Mouse (Mus musculus) embryonic facial prominence, embryonic 10.5 days (tissue): ENCODE data around the gene Gapt. TPM values are rescaled to one million over a fixed set of nuclear protein-coding genes. Genes with fewer than 3 reads are reported as not detected.
"Not testable (repeated sequence)": the region's sequence is repeated elsewhere in the genome, so short reads cannot be mapped to it uniquely, and the experiment has no call there.

Experiments used
- DNase-seq: peaks from one replicate; pipeline ENCODE4 v3.0.0-alpha.2; 2017; ENCODE audit warnings: low spot score
- H3K27ac ChIP-seq: fragments of 300-500 bp; sonication (generic); replicated peaks from 2 replicates; pipeline ENCODE4 v1.5.1; 2016; ENCODE audit warnings: mild to moderate bottlenecking
- H3K27me3 ChIP-seq: fragments of 300-500 bp; sonication (generic); replicated peaks from 2 replicates; pipeline ENCODE4 v1.6.1; 2016; ENCODE audit warnings: low read depth, mild to moderate bottlenecking; ENCODE audit not compliant: poor library complexity, severe bottlenecking
- H3K36me3 ChIP-seq: fragments of 300-500 bp; sonication (generic); replicated peaks from 2 replicates; pipeline ENCODE4 v1.6.1; 2016; ENCODE audit warnings: mild to moderate bottlenecking, moderate library complexity
- H3K4me1 ChIP-seq: fragments of 300-500 bp; sonication (generic); 2 replicates; pipeline ENCODE4 v1.6.1; 2016
- H3K4me3 ChIP-seq: fragments of 300-500 bp; sonication (generic); 2 replicates; pipeline ENCODE4 v1.5.1; 2016; ENCODE audit warnings: mild to moderate bottlenecking, moderate library complexity
- H3K9me3 ChIP-seq: fragments of 300-500 bp; sonication (generic); 2 replicates; pipeline ENCODE4 v1.6.1; 2016; ENCODE audit warnings: mild to moderate bottlenecking
- WGBS: fragments of 180-500 bp; shearing (Covaris S2); methylation state at CpG from one replicate; pipeline ENCODE4 v1.1.7; 2016; 5-methylcytosine and 5-hydroxymethylcytosine counted together
- polyA plus RNA-seq: library from polyadenylated mRNA; unstranded; fragments of >200 nt; fragmentation: Nextera tagmentation; extraction: Ambion mirVana; gene quantifications from 2 replicates; pipeline ENCODE4 v1.2.1, GENCODE M21; 2016

The Gapt gene
- 0.14 and 0.27 TPM in 2 replicates for polyA plus RNA-seq

DNA sequence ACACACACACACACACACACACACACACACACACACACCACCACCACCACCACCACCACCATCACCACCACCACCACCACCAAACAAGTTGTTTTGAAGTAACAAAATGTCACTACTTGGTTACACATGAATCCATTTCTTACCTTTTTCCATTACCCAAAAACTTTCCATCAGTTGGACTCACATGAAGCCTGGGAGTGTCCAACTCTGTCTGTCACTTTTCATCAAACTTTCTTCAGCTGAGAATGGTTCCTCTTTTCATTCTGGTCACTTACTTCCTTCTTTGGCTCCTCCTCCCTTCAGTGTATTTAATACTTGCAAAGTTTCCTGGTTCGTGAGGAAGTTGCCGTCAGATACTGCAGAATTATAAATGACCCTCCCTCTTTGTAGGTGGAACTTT is at the start of gene Gapt:
TSS of gene Gapt (minus strand) at position 259 of the 400 bp plus-strand sequence.
- WGBS = 86% methylated on average over 2 of the region's 2 CpGs
- Histone ChIP-seq H3K4me1 (no peaks in the 10 kb centered on the region), H3K9me3 (no peaks in the 10 kb centered on the region), H3K36me3 (no peaks in the 10 kb centered on the region), H3K27me3 (no peaks in the 10 kb centered on the region), H3K27ac (no peak within 1 kb of the TSS), H3K4me3 (no peak within 1 kb of the TSS)
- no peak for DNase-seq

- DNase-seq = no peak
- Histone ChIP-seq H3K4me1 (peaks cover 3% of the 10 kb centered on the region; the same call in 1 of the 2 replicates), H3K9me3 (no peaks in the 10 kb centered on the region), H3K36me3 (peaks cover 8% of the 10 kb centered on the region), H3K27me3 (no peaks in the 10 kb centered on the region), H3K4me3 (no peak overlapping the region), H3K27ac (no peak overlapping the region)
- WGBS = 73% methylated on average over 5 of the region's 5 CpGs
Measured at GRCm38 (mm10) chr13:110406152-110406551, 49.2 kb upstream of the Gapt start.

GRCm38 (mm10) chr13:110404686-110405085 is 47.7 kb upstream of the Gapt start:
- not testable (repeated sequence) for DNase-seq, H3K4me1 ChIP-seq, H3K27ac ChIP-seq, H3K27me3 ChIP-seq, H3K9me3 ChIP-seq, H3K4me3 ChIP-seq
- WGBS = 84% methylated on average over 5 of the region's 5 CpGs
- H3K36me3 ChIP-seq = peaks cover 22% of the 10 kb centered on the region

GRCm38 (mm10) chr13:110404059-110404458 is 47.1 kb upstream of the Gapt start:
- H3K4me1 ChIP-seq = peaks cover 5% of the 10 kb centered on the region; the same call in 1 of the 2 replicates
- no peaks in the 10 kb centered on the region for H3K9me3 ChIP-seq
- 75% methylated on average over 8 of the region's 8 CpGs for WGBS
- no peaks in the 10 kb centered on the region for H3K27me3 ChIP-seq
- H3K4me3 ChIP-seq = no peak overlapping the region
- peaks cover 29% of the 10 kb centered on the region for H3K36me3 ChIP-seq
- DNase-seq = no peak
- H3K27ac ChIP-seq = no peak overlapping the region

DNA sequence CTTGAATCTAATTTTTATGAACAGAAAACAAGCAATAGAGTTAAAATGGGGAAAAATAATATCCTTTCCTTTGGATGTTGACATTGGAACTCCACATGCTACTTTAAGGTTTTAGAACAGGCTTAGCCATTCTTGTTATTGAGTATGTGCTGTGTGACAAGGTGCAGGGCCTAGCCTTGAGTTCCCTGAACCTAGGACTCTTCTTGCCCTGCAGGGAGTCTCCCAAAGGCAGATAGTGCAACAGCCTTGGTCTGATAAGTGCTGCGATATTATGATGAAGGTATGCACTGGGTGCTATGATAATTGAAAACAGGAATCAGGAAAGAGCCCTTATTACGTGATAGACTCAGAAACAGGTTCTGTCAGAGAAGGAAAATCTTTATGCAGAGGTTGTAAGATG is 44.9 kb upstream of the Gapt start:
- peaks cover 8% of the 10 kb centered on the region for H3K4me1 ChIP-seq
- no peak overlapping the region for H3K27ac ChIP-seq
- 89% methylated on average over 2 of the region's 2 CpGs for WGBS
- peaks cover 3% of the 10 kb centered on the region; the same call in 1 of the 2 replicates for H3K9me3 ChIP-seq
- DNase-seq = no peak
- no peak overlapping the region for H3K4me3 ChIP-seq
- no peaks in the 10 kb centered on the region for H3K27me3 ChIP-seq
- H3K36me3 ChIP-seq = peaks cover 48% of the 10 kb centered on the region

DNA sequence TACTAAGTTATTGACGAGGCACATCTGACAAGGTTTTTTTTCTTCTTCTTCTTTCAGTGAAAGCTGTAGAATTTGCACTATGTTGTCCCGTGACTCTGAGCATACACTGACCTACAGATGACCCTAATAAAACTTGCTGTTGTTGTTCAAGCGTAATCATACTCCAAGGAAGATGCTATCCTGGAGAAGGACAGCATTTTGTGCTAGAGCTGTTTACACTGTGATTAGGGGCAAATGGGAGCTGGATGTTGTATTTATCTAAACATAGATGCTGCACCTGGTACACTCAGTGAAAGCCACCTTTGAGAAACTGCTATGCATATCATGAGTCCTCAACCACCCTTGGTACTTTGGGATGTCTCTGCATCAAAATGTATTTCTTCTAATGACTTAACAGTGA is 44.4 kb upstream of the Gapt start:
- Histone ChIP-seq H3K4me1 (peaks cover 13% of the 10 kb centered on the region), H3K4me3 (no peak overlapping the region), H3K36me3 (peaks cover 51% of the 10 kb centered on the region), H3K27me3 (no peaks in the 10 kb centered on the region), H3K9me3 (peaks cover 3% of the 10 kb centered on the region; the same call in 1 of the 2 replicates), H3K27ac (no peak overlapping the region)
- 86% methylated on average over 3 of the region's 3 CpGs for WGBS
- no peak for DNase-seq

- H3K4me1 ChIP-seq = peaks cover 24% of the 10 kb centered on the region
- H3K4me3 ChIP-seq = peak overlapping the region; percentile 25; the same call in 1 of the 2 replicates
- H3K27me3 ChIP-seq = no peaks in the 10 kb centered on the region
- H3K36me3 ChIP-seq = peaks cover 52% of the 10 kb centered on the region
- WGBS = 85% methylated on average over 24 of the region's 24 CpGs
- no peak overlapping the region for H3K27ac ChIP-seq
- DNase-seq = no peak
- peaks cover 3% of the 10 kb centered on the region; the same call in 1 of the 2 replicates for H3K9me3 ChIP-seq
Measured at GRCm38 (mm10) chr13:110398513-110399270, 41.7 kb upstream of the Gapt start.

GRCm38 (mm10) chr13:110397750-110398149 is 40.8 kb upstream of the Gapt start:
- DNase-seq = no peak
- H3K9me3 ChIP-seq = peaks cover 3% of the 10 kb centered on the region; the same call in 1 of the 2 replicates
- H3K27ac ChIP-seq = no peak overlapping the region
- H3K4me1 ChIP-seq = peaks cover 24% of the 10 kb centered on the region
- H3K27me3 ChIP-seq = no peaks in the 10 kb centered on the region; the same call in 1 of the 2 replicates
- H3K36me3 ChIP-seq = peaks cover 52% of the 10 kb centered on the region
- H3K4me3 ChIP-seq = 0 out of 2 replicates have a peak overlapping the region, but pooled peaks have one; percentile 3
- 88% methylated on average over 8 of the region's 8 CpGs for WGBS

DNA sequence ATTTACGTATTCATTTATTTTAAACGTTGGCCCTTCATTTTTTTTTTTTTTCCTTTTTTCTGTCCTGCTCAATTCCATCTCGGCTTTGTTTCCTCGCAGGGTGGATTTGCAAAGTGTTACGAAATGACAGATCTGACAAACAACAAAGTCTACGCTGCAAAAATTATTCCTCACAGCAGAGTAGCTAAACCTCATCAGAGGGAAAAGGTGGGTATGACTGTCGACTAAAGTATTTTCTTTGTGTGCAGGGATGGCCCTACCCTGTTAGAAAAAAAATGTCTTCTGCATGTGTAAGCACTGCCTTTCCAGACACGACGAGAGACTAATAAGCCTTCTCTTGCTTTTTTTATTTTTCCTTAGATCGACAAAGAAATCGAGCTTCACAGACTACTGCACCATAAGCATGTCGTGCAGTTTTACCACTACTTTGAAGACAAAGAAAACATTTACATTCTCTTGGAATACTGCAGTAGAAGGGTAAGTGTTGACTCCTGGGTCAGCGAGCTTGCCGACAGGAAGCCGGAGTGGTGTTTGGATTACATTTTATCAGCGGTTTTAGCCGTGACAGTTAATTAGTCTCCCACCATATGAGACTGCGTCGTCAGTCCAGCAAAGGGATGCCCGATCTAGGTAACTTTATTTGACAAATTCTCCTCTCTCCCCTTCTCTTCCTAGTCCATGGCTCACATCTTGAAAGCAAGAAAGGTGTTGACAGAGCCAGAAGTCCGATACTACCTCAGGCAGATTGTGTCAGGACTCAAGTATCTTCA is 39.1 kb upstream of the Gapt start:
- Histone ChIP-seq H3K27ac (peak overlapping the region; percentile 87), H3K4me1 (peaks cover 28% of the 10 kb centered on the region), H3K9me3 (peaks cover 3% of the 10 kb centered on the region; the same call in 1 of the 2 replicates), H3K36me3 (peaks cover 44% of the 10 kb centered on the region), H3K27me3 (no peaks in the 10 kb centered on the region; the same call in 1 of the 2 replicates), H3K4me3 (peak overlapping the region; percentile 76)
- WGBS = 24% methylated on average over 21 of the region's 21 CpGs
- no peak for DNase-seq

GRCm38 (mm10) chr13:110395179-110395794 is 38.3 kb upstream of the Gapt start:
- WGBS = under 1% methylated on average over 41 of the region's 41 CpGs
- Histone ChIP-seq H3K27ac (peak overlapping the region; percentile 87), H3K27me3 (no peaks in the 10 kb centered on the region; the same call in 1 of the 2 replicates), H3K4me1 (peaks cover 28% of the 10 kb centered on the region), H3K9me3 (peaks cover 3% of the 10 kb centered on the region; the same call in 1 of the 2 replicates), H3K36me3 (peaks cover 36% of the 10 kb centered on the region), H3K4me3 (peak overlapping the region; percentile 76)
- DNase-seq = no peak

DNA sequence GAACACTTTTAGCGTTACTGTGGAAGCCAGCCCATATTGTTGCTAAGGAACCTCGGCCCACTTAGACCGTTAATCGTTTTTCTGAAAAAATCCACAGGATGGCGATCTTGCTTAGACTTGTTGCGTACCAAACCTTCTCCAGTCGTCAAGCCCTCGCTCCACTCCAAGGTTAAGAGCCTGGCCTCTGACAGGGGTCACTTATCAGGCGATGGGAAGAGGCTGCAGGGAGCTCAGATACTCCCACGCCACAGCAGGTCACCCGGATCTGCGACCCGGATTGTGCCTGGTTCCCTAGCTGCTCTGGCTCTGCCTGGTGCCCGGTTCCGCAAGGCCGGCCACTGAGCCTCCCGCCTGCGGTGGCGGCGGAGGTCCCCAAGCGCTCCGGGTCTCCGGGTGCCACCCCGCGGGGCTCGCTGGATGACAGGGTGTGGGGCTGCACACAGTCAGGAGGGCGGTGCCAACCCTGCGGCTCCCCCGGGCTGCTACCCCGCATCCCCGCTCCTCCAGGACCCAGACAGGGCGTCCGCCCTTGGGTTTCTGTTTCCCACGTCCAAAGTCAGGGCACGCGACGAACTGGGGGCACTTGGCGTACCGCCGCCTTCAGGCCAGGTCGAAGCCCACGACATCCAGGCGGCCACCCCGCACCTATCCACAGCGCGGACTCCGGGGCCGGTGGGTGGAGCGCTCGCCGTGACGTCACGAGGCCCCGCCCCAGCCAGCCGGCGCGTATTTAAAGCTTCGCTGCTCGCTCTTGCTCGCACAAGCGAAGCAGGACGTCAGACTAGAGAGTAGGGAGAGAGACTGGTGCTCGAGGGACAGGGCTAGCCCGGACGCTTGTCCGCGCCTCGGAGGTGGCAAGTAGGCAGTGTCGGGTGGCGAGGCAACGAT is 37.5 kb upstream of the Gapt start, which contains the start of gene Plk2:
TSS of gene Plk2 (plus strand) at position 756 of the 888 bp plus-strand sequence.
- Histone ChIP-seq H3K27ac (peak within 1 kb of the TSS; percentile 87), H3K27me3 (no peaks in the 10 kb centered on the region; the same call in 1 of the 2 replicates), H3K4me3 (peak within 1 kb of the TSS; percentile 76), H3K4me1 (peaks cover 28% of the 10 kb centered on the region), H3K9me3 (peaks cover 7% of the 10 kb centered on the region; the same call in 1 of the 2 replicates), H3K36me3 (peaks cover 29% of the 10 kb centered on the region)
- DNase-seq = peak; percentile 94
- under 1% methylated on average over 71 of the region's 71 CpGs for WGBS
